Comparison of ENCODE assay signal across 16 mouse cellular contexts in genomic region chr7:128309776-128310175, GRCm38 (mm10). TPM values are rescaled to one million over a fixed set of nuclear protein-coding genes. Genes with fewer than 3 reads are reported as not detected.
DNase-seq lines count a peak whose midpoint lies in the region; ATAC-seq lines count a peak whose summit lies in the region.
"Had no signal": no experiment of that assay in that cellular context is flagged by ENCODE, and none has a peak within 500 bp of the region (broad histone marks: within the 10 kb centered on the region; RNA-seq: fewer than 3 reads in every experiment).

No protein-coding gene starts in this region.

- no peaks in the 10 kb centered on the region for H3K27me3 ChIP-seq in heart, embryonic 10.5 days (ENCODE audit: insufficient read depth, poor library complexity, severe bottlenecking)
- H3K27me3 ChIP-seq in liver, embryonic 13.5 days = peaks cover 23% of the 10 kb centered on the region
- H3K27me3 ChIP-seq: hindbrain, embryonic 15.5 days had no signal

- peak; percentile 31 for DNase-seq in adrenal gland, postnatal 14 days
- no peak for DNase-seq in adrenal gland, postnatal 4 days (ENCODE audit: low spot score in 2 of 2)
- no peak for DNase-seq in heart, embryonic 10.5 days (ENCODE audit: low spot score)
- no peak for DNase-seq in heart, postnatal 36 days
- DNase-seq in 3T3-L1 (ENCODE audit: low read depth, low spot score) = peak; percentile 21
- no peak for DNase-seq in liver, embryonic 13.5 days
- no peak for DNase-seq in thymus, postnatal 4 days
- no peak for DNase-seq in gastrocnemius, postnatal 36 days
- DNase-seq: kidney, postnatal 36 days; retina, postnatal 1 day had no signal

- peak overlapping the region; percentile 52 for H3K4me2 ChIP-seq in liver, embryonic 13.5 days
- H3K4me2 ChIP-seq: hindbrain, embryonic 15.5 days; midbrain, embryonic 11.5 days had no signal

- H3K4me3 ChIP-seq in heart, embryonic 10.5 days = no peak overlapping the region
- 0 out of 2 replicates have a peak overlapping the region, but pooled peaks have one; percentile 6 for H3K4me3 ChIP-seq in liver, embryonic 13.5 days (replicated peaks)
- H3K4me3 ChIP-seq: hindbrain, embryonic 15.5 days had no signal

- ATAC-seq in liver, embryonic 13.5 days (ENCODE audit: low read depth) = peak; percentile 48; the same call in 1 of the 2 replicates
- ATAC-seq: activated CD4-positive, CD25-positive, alpha-beta regulatory T cell, adult 4 months had no signal

- no peaks in the 10 kb centered on the region for H3K36me3 ChIP-seq in heart, embryonic 10.5 days
- H3K36me3 ChIP-seq in liver, embryonic 13.5 days = no peaks in the 10 kb centered on the region
- H3K36me3 ChIP-seq: hindbrain, embryonic 15.5 days had no signal

- no peaks in the 10 kb centered on the region for H3K9me3 ChIP-seq in heart, embryonic 10.5 days
- no peaks in the 10 kb centered on the region for H3K9me3 ChIP-seq in liver, embryonic 13.5 days (replicated peaks)
- H3K9me3 ChIP-seq: hindbrain, embryonic 15.5 days had no signal

- intact Hi-C loops in heart, postnatal 36 days (cut with DNase I) = loop anchor here (5.0 kb wide), 2 partner anchors 153 to 393 kb away; partner anchors contain the start of gene Tial1
- intact Hi-C loops in gastrocnemius, postnatal 36 days (cut with DNase I) = no loop called here

- peaks cover 13% of the 10 kb centered on the region for H3K4me1 ChIP-seq in heart, embryonic 10.5 days
- peaks cover 31% of the 10 kb centered on the region for H3K4me1 ChIP-seq in liver, embryonic 13.5 days (replicated peaks)

- 52% methylated on average over 1 of the region's 1 CpGs for WGBS in heart, embryonic 10.5 days
- 5% methylated on average over 1 of the region's 1 CpGs for WGBS in liver, embryonic 13.5 days (ENCODE audit: insufficient replicate concordance)

- peak overlapping the region; percentile 30; the same call in 1 of the 2 replicates for H3K27ac ChIP-seq in heart, embryonic 10.5 days
- H3K27ac ChIP-seq in liver, embryonic 13.5 days = peak overlapping the region; percentile 76

- H3K9ac ChIP-seq in liver, embryonic 13.5 days = peak overlapping the region; percentile 52
- H3K9ac ChIP-seq: hindbrain, embryonic 15.5 days had no signal

RNA-seq across cellular contexts. Expression of gene BC017158, which starts 11.8 kb away (rescaled TPM):
- total RNA-seq in adrenal gland, postnatal 14 days (2021) = 25.9 and 26.3 TPM in 2 replicates
- 10 to 100 TPM; 39.3 to 39.4 TPM for total RNA-seq in adrenal gland, postnatal 4 days (2021)
- 20.3 and 25.1 TPM in 2 replicates for polyA plus RNA-seq in heart, embryonic 10.5 days (2016; fragmentation: Nextera tagmentation; extraction: Ambion mirVana)
- 1 to 10 TPM; 5.2 to 6.3 TPM for total RNA-seq in heart, postnatal 36 days (2021)
- polyA plus RNA-seq in liver, embryonic 13.5 days (2015; fragmentation: Nextera tagmentation; extraction: Ambion mirVana) = 16.7 and 21.4 TPM in 2 replicates
- total RNA-seq in gastrocnemius, postnatal 36 days (2021) = 1 to 10 TPM; 2.5 to 2.6 TPM

RNA-seq across cellular contexts. Expression of gene Slc5a2, which starts 44.3 kb away (rescaled TPM):
- not detected in 2 replicates for total RNA-seq in adrenal gland, postnatal 14 days (2021)
- total RNA-seq in adrenal gland, postnatal 4 days (2021) = 10 to 100 TPM in 1 of 2 experiments, under 1 TPM in 1; 0.73 to 22.0 TPM
- polyA plus RNA-seq in heart, embryonic 10.5 days (2016; fragmentation: Nextera tagmentation; extraction: Ambion mirVana) = 0.37 and 0.48 TPM in 2 replicates
- not detected for total RNA-seq in heart, postnatal 36 days (2021)
- polyA plus RNA-seq in liver, embryonic 13.5 days (2015; fragmentation: Nextera tagmentation; extraction: Ambion mirVana) = 1.6 and 2.4 TPM in 2 replicates
- total RNA-seq in gastrocnemius, postnatal 36 days (2021) = not detected
- total RNA-seq: heart, adult 18-20 months; liver, adult 2 months had no signal
- polyA plus RNA-seq: activated CD4-positive, CD25-positive, alpha-beta regulatory T cell, adult 4 months; cortical plate, adult 2 months; hindbrain, embryonic 15.5 days; liver, adult 2 months had no signal

Comparison
In these comparisons a context has a peak if more than half of its experiments do, and no peak if none do; other contexts are left out.
1. DNase-seq: peak in adrenal gland, postnatal 14 days (single experiment) and 3T3-L1 (single experiment); none in adrenal gland, postnatal 4 days (0 of 2), heart, embryonic 10.5 days (single experiment), heart, postnatal 36 days (0 of 2), liver, embryonic 13.5 days (single experiment), thymus, postnatal 4 days (single experiment) and gastrocnemius, postnatal 36 days (0 of 2).